8 mouse cellular contexts compared by ENCODE assay signal in the genomic region with DNA sequence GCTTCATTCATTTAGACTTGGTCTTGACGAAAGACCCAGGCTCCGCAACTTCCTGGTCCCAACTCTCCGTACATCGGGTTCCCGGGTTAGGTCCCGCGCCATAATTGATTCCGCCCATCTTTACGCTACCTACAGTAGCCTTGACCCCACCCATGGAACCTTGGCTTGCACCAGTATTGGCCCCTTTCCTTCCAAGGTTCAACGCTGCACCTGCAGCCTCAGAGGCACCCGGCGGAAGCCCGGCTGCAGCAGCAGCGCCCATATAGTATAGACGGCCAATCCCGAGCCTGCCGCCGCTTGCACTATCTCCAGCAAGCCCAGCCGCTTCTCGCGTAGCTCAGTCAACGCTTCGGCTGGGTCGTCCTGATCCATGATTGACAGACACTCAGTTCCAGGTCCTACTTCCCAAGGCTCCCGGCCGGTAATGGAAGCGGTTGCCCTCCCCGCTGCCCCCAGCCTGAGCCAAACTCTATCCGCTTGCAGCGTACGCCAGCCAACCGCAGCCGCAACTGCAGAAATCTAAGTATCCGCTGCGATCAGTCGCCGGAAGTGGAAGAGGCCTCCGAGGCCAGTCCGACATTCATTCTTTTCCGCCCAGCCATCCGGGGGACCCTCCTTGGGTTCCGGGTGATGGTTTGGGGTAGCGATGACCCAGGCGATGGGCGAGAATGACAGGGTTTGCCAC. TPM values are rescaled to one million over a fixed set of nuclear protein-coding genes. Genes with fewer than 3 reads are reported as not detected.
DNase-seq lines count a peak whose midpoint lies in the region; ATAC-seq lines count a peak whose summit lies in the region.

No protein-coding gene starts in this region.

- H3K4me1 ChIP-seq in hindbrain, embryonic 16.5 days (ENCODE audit: control insufficient read depth, insufficient read depth, low read depth, low read length) = peaks cover 35% of the 10 kb centered on the region
- H3K4me1 ChIP-seq in megakaryocyte, embryonic 14.5 days = peaks cover 63% of the 10 kb centered on the region

- peaks cover 3% of the 10 kb centered on the region; the same call in 1 of the 2 replicates for H3K27me3 ChIP-seq in hindbrain, embryonic 16.5 days (replicated peaks; ENCODE audit: control insufficient read depth, insufficient read depth, low read length)
- peaks cover 20% of the 10 kb centered on the region for H3K27me3 ChIP-seq in megakaryocyte, embryonic 14.5 days (replicated peaks)

- H3K4me2 ChIP-seq in hindbrain, embryonic 16.5 days (ENCODE audit: low read length) = peak overlapping the region; percentile 67

- H3K27ac ChIP-seq in hindbrain, embryonic 16.5 days (ENCODE audit: low read depth, low read length) = peak overlapping the region; percentile 91

- peak; percentile 87 for DNase-seq in gastrocnemius, adult 18-20 months (ENCODE audit: low spot score)
- DNase-seq in left cerebral cortex, adult 8-10 months (ENCODE audit: low spot score in 2 of 2) = peak; percentile 70 to 85
- DNase-seq in right cerebral cortex, adult 2 months (ENCODE audit: low spot score in 2 of 2) = peak; percentile 84 to 91
- peak; percentile 86 for DNase-seq in urinary bladder, postnatal 25 days (ENCODE audit: low spot score)

- H3K9me3 ChIP-seq in hindbrain, embryonic 16.5 days (ENCODE audit: control insufficient read depth, low read length) = no peaks in the 10 kb centered on the region
- H3K9me3 ChIP-seq in megakaryocyte, embryonic 14.5 days = no peaks in the 10 kb centered on the region

- peaks cover 13% of the 10 kb centered on the region for H3K36me3 ChIP-seq in hindbrain, embryonic 16.5 days (ENCODE audit: control insufficient read depth, insufficient read depth, low read length)
- peaks cover 42% of the 10 kb centered on the region for H3K36me3 ChIP-seq in megakaryocyte, embryonic 14.5 days (replicated peaks; ENCODE audit: low read length)

- peak overlapping the region; percentile 73 for H3K4me3 ChIP-seq in hindbrain, embryonic 16.5 days (ENCODE audit: low read length)
- H3K4me3 ChIP-seq in megakaryocyte, embryonic 14.5 days (replicated peaks) = peak overlapping the region; percentile 95

- H3K9ac ChIP-seq in hindbrain, embryonic 16.5 days (ENCODE audit: low read depth, low read length) = peak overlapping the region; percentile 82

- WGBS in hindbrain, embryonic 16.5 days = under 1% methylated on average over 45 of the region's 45 CpGs

- peak; percentile 66 for ATAC-seq in activated CD4-positive, CD25-positive, alpha-beta regulatory T cell, adult 4 months
- ATAC-seq in common myeloid progenitor, adult 5-6 weeks (replicated peaks; ENCODE audit: low read depth, poor library complexity, severe bottlenecking) = peak; percentile 69
- ATAC-seq in hindbrain, embryonic 16.5 days = peak; percentile 66

RNA-seq across cellular contexts. Expression of a gene that starts 0.7 kb away (rescaled TPM):
- 100 to 1,000 TPM; 196 to 238 TPM for polyA plus RNA-seq in activated CD4-positive, CD25-positive, alpha-beta regulatory T cell, adult 4 months (2017; shearing (Covaris generic))
- 47.9 and 51.1 TPM in 2 replicates for total RNA-seq in common myeloid progenitor, adult 5-6 weeks (2017)
- total RNA-seq in gastrocnemius, adult 18-20 months (2021) = 10 to 100 TPM; 42.2 to 46.8 TPM
- polyA plus RNA-seq in hindbrain, embryonic 16.5 days (2015; fragmentation: Nextera tagmentation; extraction: Ambion mirVana) = 99.9 and 103 TPM in 2 replicates
- 10 to 100 TPM; 83.6 to 99.1 (median 88.6) TPM for total RNA-seq in left cerebral cortex, adult 8-10 months (2022)
- polyA plus RNA-seq in megakaryocyte, embryonic 14.5 days (2012; ENCODE audit: insufficient read depth, low replicate concordance) = 17.4 and 23.4 TPM in 2 replicates

RNA-seq across cellular contexts. Expression of a gene that starts 3.5 kb away (rescaled TPM):
- polyA plus RNA-seq in activated CD4-positive, CD25-positive, alpha-beta regulatory T cell, adult 4 months (2017; shearing (Covaris generic)) = not detected
- 4.3 TPM in 1 of 2 replicates, not detected in the other for total RNA-seq in common myeloid progenitor, adult 5-6 weeks (2017)
- total RNA-seq in gastrocnemius, adult 18-20 months (2021) = not detected
- polyA plus RNA-seq in hindbrain, embryonic 16.5 days (2015; fragmentation: Nextera tagmentation; extraction: Ambion mirVana) = 1.6 and 2.2 TPM in 2 replicates
- total RNA-seq in left cerebral cortex, adult 8-10 months (2022) = 1 to 10 TPM in 2 of 4 experiments, not detected in 2; 1.8 to 3.3 TPM
- polyA plus RNA-seq in megakaryocyte, embryonic 14.5 days (2012; ENCODE audit: insufficient read depth, low replicate concordance) = not detected in 2 replicates

RNA-seq across cellular contexts. Expression of a gene that starts 5.0 kb away (rescaled TPM):
- 1 to 10 TPM; 2.2 to 4.6 TPM for polyA plus RNA-seq in activated CD4-positive, CD25-positive, alpha-beta regulatory T cell, adult 4 months (2017; shearing (Covaris generic))
- total RNA-seq in common myeloid progenitor, adult 5-6 weeks (2017) = 26.7 and 27.8 TPM in 2 replicates
- total RNA-seq in gastrocnemius, adult 18-20 months (2021) = 10 to 100 TPM; 40.1 to 48.4 TPM
- 79.4 and 88.8 TPM in 2 replicates for polyA plus RNA-seq in hindbrain, embryonic 16.5 days (2015; fragmentation: Nextera tagmentation; extraction: Ambion mirVana)
- total RNA-seq in left cerebral cortex, adult 8-10 months (2022) = 10 to 100 TPM; 83.0 to 89.4 (median 88.3) TPM
- polyA plus RNA-seq in megakaryocyte, embryonic 14.5 days (2012; ENCODE audit: insufficient read depth, low replicate concordance) = 59.9 and 91.1 TPM in 2 replicates

RNA-seq across cellular contexts. Expression of a gene that starts 5.6 kb away (rescaled TPM):
- polyA plus RNA-seq in activated CD4-positive, CD25-positive, alpha-beta regulatory T cell, adult 4 months (2017; shearing (Covaris generic)) = under 1 TPM in 1 of 2 experiments, not detected in 1; 0.62 TPM
- not detected in 2 replicates for total RNA-seq in common myeloid progenitor, adult 5-6 weeks (2017)
- total RNA-seq in gastrocnemius, adult 18-20 months (2021) = not detected
- polyA plus RNA-seq in hindbrain, embryonic 16.5 days (2015; fragmentation: Nextera tagmentation; extraction: Ambion mirVana) = 0.21 and 0.28 TPM in 2 replicates
- under 1 TPM in 3 of 4 experiments, not detected in 1; 0.37 to 0.84 (median 0.37) TPM for total RNA-seq in left cerebral cortex, adult 8-10 months (2022)
- polyA plus RNA-seq in megakaryocyte, embryonic 14.5 days (2012; ENCODE audit: insufficient read depth, low replicate concordance) = not detected in 2 replicates

RNA-seq across cellular contexts. Expression of a gene that starts 6.5 kb away (rescaled TPM):
- polyA plus RNA-seq in activated CD4-positive, CD25-positive, alpha-beta regulatory T cell, adult 4 months (2017; shearing (Covaris generic)) = 10 to 100 TPM; 27.2 to 30.3 TPM
- 13.6 and 28.4 TPM in 2 replicates for total RNA-seq in common myeloid progenitor, adult 5-6 weeks (2017)
- 10 to 100 TPM; 10.6 to 10.7 TPM for total RNA-seq in gastrocnemius, adult 18-20 months (2021)
- polyA plus RNA-seq in hindbrain, embryonic 16.5 days (2015; fragmentation: Nextera tagmentation; extraction: Ambion mirVana) = 149 and 169 TPM in 2 replicates
- total RNA-seq in left cerebral cortex, adult 8-10 months (2022) = 100 to 1,000 TPM; 120 to 140 (median 140) TPM
- 14.8 and 29.7 TPM in 2 replicates for polyA plus RNA-seq in megakaryocyte, embryonic 14.5 days (2012; ENCODE audit: insufficient read depth, low replicate concordance)

Comparison
In these comparisons a context has a peak if more than half of its experiments do, and no peak if none do; other contexts are left out.
1. Peak in every context shown above with its lines: DNase-seq, ATAC-seq, H3K4me3 ChIP-seq and H3K27ac ChIP-seq.